Mouse (Mus musculus) ES-Bruce4 (cell line): ENCODE data around the gene Trdmt1. TPM values are rescaled to one million over a fixed set of nuclear protein-coding genes. Genes with fewer than 3 reads are reported as not detected.
"Not testable (repeated sequence)": the region's sequence is repeated elsewhere in the genome, so short reads cannot be mapped to it uniquely, and the experiment has no call there.

Experiments used
- H3K27ac ChIP-seq: 2 replicates; pipeline ENCODE4 v1.5.1; 2012; ENCODE audit warnings: low read length, inconsistent platforms; ENCODE audit not compliant: insufficient read depth
- H3K27me3 ChIP-seq: 2 replicates; pipeline ENCODE4 v1.6.1; 2012; ENCODE audit warnings: mild to moderate bottlenecking, low read length, inconsistent platforms; ENCODE audit not compliant: control insufficient read depth, poor library complexity, insufficient read depth, severe bottlenecking
- H3K36me3 ChIP-seq: 2 replicates; pipeline ENCODE4 v1.6.1; 2012; ENCODE audit warnings: inconsistent platforms, mild to moderate bottlenecking, low read length, moderate library complexity; ENCODE audit not compliant: control insufficient read depth, poor library complexity, insufficient read depth, severe bottlenecking
- H3K4me1 ChIP-seq: one replicate; pipeline ENCODE4 v1.8.1; 2011; ENCODE audit warnings: low read length; ENCODE audit not compliant: control insufficient read depth, insufficient read depth
- H3K4me3 ChIP-seq: 2 replicates; pipeline ENCODE4 v1.5.1; 2011; ENCODE audit warnings: low read depth, mild to moderate bottlenecking, low read length
- H3K9ac ChIP-seq: 2 replicates; pipeline ENCODE4 v1.6.1; 2012; ENCODE audit warnings: low read depth, mild to moderate bottlenecking, inconsistent platforms; ENCODE audit not compliant: poor library complexity, severe bottlenecking
- H3K9me3 ChIP-seq: replicated peaks from 2 replicates; pipeline ENCODE4 v1.6.1; 2012; ENCODE audit warnings: mild to moderate bottlenecking, low read length, inconsistent platforms; ENCODE audit not compliant: control insufficient read depth, poor library complexity, insufficient read depth, severe bottlenecking
- CTCF ChIP-seq: IDR thresholded peaks from one replicate; pipeline ENCODE4 v1.8.1; 2011; ENCODE audit warnings: low read depth, low read length
- EP300 ChIP-seq: IDR thresholded peaks from 2 replicates; pipeline ENCODE4 v1.6.1; 2011; ENCODE audit warnings: low read depth, low read length; ENCODE audit not compliant: insufficient read depth
- POLR2A ChIP-seq: IDR thresholded peaks from one replicate; pipeline ENCODE4 v1.8.1; 2011; ENCODE audit warnings: low read length; ENCODE audit not compliant: insufficient read depth
- polyA plus RNA-seq: library from polyadenylated mRNA; stranded (reverse); fragments of >200 nt; gene quantifications from 2 replicates; pipeline ENCODE4 v1.2.4, GENCODE M21; 2011; ENCODE audit warnings: low read depth; ENCODE audit not compliant: missing spikeins, insufficient read depth, insufficient read length

Trdmt1 gene
- polyA plus RNA-seq = 14.9 and 15.7 TPM in 2 replicates

DNA sequence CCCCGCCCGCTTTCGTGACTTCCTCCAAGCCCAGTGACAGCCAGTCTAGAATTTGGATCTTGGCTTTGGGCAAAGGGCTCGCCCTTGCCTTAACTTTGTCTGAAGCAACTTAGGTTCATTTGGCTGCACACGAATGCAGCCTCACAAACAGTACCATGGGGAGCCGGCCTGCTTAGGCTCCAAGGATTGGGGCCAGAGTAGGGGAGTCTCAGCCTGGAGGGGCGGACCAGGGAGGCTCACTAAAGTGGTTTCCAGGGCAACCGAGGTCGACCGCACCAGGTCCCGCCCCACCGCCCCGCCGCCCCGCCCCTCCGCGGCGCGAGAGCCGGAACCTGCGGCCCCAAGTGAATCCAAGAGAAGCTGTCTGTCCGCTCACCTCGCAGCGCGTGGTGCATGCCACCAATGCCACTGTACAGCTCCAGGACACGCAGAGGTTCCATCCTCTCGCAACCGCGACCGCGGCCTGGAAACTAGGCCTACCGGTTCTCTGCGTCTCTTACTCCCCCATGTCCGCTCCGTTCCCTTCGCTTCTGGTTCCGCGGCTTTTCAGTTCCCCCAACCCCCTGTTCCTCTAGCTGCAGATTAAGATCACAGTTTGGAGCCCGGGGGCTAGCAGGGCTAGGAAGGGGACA lies at the start of gene Trdmt1:
Gene Trdmt1 (minus strand): TSS at position 476 of the 632 bp plus-strand sequence.
- Histone ChIP-seq H3K36me3 (no peaks in the 10 kb centered on the region), H3K4me3 (peak within 1 kb of the TSS; percentile 87), H3K27me3 (no peaks in the 10 kb centered on the region), H3K9ac (peak within 1 kb of the TSS; percentile 54), H3K9me3 (no peaks in the 10 kb centered on the region), H3K4me1 (no peaks in the 10 kb centered on the region), H3K27ac (no peak within 1 kb of the TSS)
- peak; percentile 24 for TF ChIP-seq POLR2A
- no peak for TF ChIP-seq CTCF
- no peak for TF ChIP-seq EP300

DNA sequence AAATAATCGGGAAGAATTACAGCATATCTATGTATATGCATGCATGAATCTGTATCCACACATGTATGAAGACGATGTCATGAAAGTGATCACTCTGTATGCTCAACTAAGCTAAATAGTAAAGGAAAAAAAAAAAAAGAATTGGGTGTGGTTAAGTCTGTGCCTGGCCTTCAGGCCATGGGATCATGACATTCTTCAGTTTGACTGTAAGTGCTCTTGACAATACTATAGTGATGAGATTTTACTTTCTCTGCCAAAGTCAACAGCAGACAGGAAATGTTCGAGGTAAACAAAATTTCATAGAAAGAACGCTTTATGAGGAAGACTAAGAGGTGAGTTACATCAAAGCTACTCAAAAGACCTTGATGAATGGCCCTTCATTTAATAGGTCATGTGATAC lies 48.9 kb upstream of the Trdmt1 start:
- H3K27ac ChIP-seq = no peak overlapping the region
- no peaks in the 10 kb centered on the region for H3K4me1 ChIP-seq
- TF ChIP-seq CTCF = no peak
- no peak for TF ChIP-seq EP300
- no peak for TF ChIP-seq POLR2A
- no peak overlapping the region for H3K9ac ChIP-seq
- H3K27me3 ChIP-seq = no peaks in the 10 kb centered on the region
- no peaks in the 10 kb centered on the region for H3K9me3 ChIP-seq
- H3K4me3 ChIP-seq = no peak overlapping the region
- no peaks in the 10 kb centered on the region for H3K36me3 ChIP-seq

DNA sequence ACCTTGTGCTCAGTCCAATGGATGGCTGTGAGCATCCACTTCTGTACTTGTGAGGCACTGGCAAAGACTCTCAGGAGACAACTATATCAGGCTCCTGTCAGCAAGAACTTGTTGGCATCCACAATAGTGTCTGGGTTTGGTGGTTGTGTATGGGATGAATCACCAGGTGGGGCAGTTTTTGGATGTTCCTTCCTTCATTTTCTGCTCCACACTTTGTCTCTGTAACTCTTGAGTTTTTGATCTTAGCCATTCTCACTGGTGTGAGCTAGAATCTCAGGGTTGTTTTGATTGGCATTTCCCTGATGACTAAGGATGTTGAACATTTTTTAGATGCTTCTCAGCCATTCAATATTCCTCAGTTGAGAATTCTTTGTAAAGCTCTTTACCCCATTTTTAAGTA lies 39.3 kb upstream of the Trdmt1 start:
- not testable (repeated sequence) for H3K27me3 ChIP-seq, H3K27ac ChIP-seq, H3K4me3 ChIP-seq, H3K9ac ChIP-seq, H3K4me1 ChIP-seq, H3K36me3 ChIP-seq, H3K9me3 ChIP-seq

DNA sequence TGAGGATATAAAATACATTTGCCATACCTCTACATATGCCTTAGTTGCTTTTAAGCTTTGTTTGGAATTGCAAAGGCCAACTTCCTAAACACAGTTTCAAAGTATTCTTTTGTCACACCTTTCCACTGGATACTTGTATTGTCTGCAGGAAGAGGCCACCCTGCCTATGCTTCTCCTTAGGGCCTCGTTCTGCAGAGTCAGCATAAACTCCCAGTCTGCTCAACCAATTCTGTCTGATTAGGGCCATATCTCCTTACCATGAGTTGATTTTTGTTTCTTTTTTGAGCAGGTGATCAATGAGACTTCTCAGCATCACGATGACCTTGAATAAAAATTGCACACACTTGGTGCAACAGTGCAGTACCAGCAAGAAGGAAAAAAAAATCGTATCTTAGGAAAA lies 37.7 kb upstream of the Trdmt1 start:
- Histone ChIP-seq H3K27ac (no peak overlapping the region), H3K9ac (no peak overlapping the region), H3K36me3 (no peaks in the 10 kb centered on the region; the same call in 1 of the 2 replicates), H3K4me1 (no peaks in the 10 kb centered on the region), H3K27me3 (no peaks in the 10 kb centered on the region), H3K4me3 (no peak overlapping the region), H3K9me3 (no peaks in the 10 kb centered on the region)
- no peak for TF ChIP-seq POLR2A
- TF ChIP-seq EP300 = no peak

DNA sequence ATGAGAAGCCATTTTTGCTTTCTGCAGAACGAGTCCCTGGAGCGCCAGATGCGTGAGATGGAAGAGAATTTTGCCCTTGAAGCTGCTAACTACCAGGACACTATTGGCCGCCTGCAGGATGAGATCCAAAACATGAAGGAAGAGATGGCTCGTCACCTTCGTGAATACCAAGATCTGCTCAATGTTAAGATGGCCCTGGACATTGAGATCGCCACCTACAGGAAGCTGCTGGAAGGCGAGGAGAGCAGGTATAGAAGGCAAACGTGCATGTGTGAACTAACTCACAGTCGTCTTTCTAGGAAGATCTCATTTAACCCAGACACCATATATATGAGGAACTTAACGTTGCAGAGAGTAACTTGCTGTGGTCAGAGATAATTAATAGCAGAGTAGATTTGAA lies 35.5 kb upstream of the Trdmt1 start:
- no peaks in the 10 kb centered on the region for H3K27me3 ChIP-seq
- TF ChIP-seq EP300 = no peak
- TF ChIP-seq CTCF = peak; percentile 73
- TF ChIP-seq POLR2A = no peak
- H3K9me3 ChIP-seq = no peaks in the 10 kb centered on the region
- H3K27ac ChIP-seq = no peak overlapping the region
- no peak overlapping the region for H3K4me3 ChIP-seq
- no peaks in the 10 kb centered on the region; the same call in 1 of the 2 replicates for H3K36me3 ChIP-seq
- no peak overlapping the region for H3K9ac ChIP-seq
- H3K4me1 ChIP-seq = no peaks in the 10 kb centered on the region

DNA sequence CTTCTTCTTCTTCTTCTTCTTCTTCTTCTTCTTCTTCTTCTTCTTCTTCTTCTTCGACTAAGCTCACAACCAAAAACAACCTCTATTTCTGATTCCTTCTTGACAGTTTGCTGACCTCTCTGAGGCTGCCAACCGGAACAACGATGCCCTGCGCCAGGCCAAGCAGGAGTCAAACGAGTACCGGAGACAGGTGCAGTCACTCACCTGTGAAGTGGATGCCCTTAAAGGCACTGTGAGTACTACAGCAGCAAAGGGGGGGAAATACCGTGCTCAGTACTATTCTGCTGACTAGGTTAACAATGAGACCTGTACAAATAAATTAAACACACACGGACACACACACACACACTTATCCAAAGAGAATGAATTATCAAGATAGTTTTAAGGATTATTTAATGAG lies 34.8 kb upstream of the Trdmt1 start:
- Histone ChIP-seq H3K36me3 (no peaks in the 10 kb centered on the region; the same call in 1 of the 2 replicates), H3K4me3 (no peak overlapping the region), H3K4me1 (no peaks in the 10 kb centered on the region), H3K9me3 (no peaks in the 10 kb centered on the region), H3K27ac (no peak overlapping the region), H3K27me3 (no peaks in the 10 kb centered on the region), H3K9ac (no peak overlapping the region)
- TF ChIP-seq EP300 (no peak), POLR2A (no peak), CTCF (no peak)
